Mouse (Mus musculus): Measurements from ENCODE around the gene Cckbr. TPM values are rescaled to one million over a fixed set of nuclear protein-coding genes. Genes with fewer than 3 reads are reported as not detected.
"Not testable (repeated sequence)": the region's sequence is repeated elsewhere in the genome, so short reads cannot be mapped to it uniquely, and the experiment has no call there.

The Cckbr gene
- polyA plus RNA-seq, 1 experiment = not detected

DNA sequence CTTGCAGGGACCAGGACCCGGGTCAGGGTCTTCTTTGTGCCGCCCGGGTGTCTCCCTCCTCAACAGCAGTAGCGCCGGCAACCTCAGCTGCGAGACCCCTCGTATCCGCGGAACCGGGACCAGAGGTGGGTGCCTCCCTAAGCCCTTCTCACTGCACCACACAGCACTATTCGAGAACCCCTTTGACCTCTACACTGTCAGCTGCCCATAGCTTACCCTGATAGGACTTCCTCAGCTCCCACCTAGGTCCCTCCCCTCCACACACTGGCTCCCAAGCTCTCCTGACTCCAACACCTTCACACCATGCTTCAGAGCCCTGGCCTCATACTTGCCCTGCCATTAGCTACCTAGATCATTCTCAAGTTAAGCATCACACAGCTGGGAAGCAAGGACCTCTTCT, 520 bp downstream of the Cckbr start:
- no peak overlapping the region for H3K4me3 ChIP-seq (replicated peaks)
- H3K36me3 ChIP-seq (ENCODE audit: control insufficient read depth) = no peaks in the 10 kb centered on the region
- TF ChIP-seq GATA1 (IDR thresholded peaks at IDR 0.05; ENCODE audit: low read length) (no peak), TAL1 (IDR thresholded peaks at IDR 0.05; ENCODE audit: low read length) (no peak)
- H3K9me3 ChIP-seq (ENCODE audit: control insufficient read depth, low read length) = no peaks in the 10 kb centered on the region
- H3K4me1 ChIP-seq (ENCODE audit: control insufficient read depth) = no peaks in the 10 kb centered on the region
- peaks cover 39% of the 10 kb centered on the region for H3K27me3 ChIP-seq (ENCODE audit: control insufficient read depth)

DNA sequence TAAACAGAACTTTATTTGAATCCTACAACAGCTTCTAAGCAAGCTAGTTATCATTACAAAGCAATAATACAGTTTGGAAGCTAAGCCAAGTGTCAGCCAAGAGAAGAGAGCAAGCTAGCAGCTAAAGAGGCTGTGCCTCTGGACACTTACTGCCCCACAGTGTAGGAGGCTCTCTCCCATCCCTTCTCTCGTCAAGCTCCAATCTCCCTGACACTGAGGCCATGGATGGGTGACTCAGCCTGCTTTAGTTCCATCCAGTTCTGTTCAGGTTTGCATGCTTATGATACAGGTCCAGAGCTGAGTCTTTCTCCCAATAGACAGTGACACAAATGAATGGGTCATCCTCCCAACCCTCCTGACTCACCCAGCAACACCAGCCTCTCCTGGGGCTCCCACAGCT, 6.5 kb downstream of the Cckbr start:
- Histone ChIP-seq H3K27me3 (ENCODE audit: control insufficient read depth) (peaks cover 4% of the 10 kb centered on the region; the same call in 1 of the 2 replicates), H3K9me3 (ENCODE audit: control insufficient read depth, low read length) (peaks cover 12% of the 10 kb centered on the region), H3K4me1 (ENCODE audit: control insufficient read depth) (no peaks in the 10 kb centered on the region), H3K36me3 (ENCODE audit: control insufficient read depth) (no peaks in the 10 kb centered on the region), H3K4me3 (replicated peaks) (no peak overlapping the region)
- no peak for TF ChIP-seq GATA1 (IDR thresholded peaks at IDR 0.05; ENCODE audit: low read length)
- no peak for TF ChIP-seq TAL1 (IDR thresholded peaks at IDR 0.05; ENCODE audit: low read length)

DNA sequence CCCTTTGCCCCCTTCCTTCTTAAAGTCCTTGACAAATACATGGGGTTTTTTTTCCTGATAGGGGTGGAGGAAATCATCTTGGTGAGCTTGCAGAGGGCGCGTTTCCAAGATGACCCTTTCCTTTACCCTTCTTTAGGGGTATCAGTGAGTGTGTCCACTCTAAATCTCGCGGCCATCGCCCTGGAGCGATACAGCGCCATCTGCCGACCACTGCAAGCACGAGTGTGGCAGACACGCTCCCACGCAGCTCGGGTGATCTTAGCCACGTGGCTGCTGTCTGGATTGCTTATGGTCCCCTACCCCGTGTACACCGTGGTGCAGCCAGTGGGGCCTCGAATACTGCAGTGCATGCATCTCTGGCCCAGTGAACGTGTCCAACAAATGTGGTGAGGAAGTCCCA, 8.3 kb downstream of the Cckbr start:
- no peak for TF ChIP-seq GATA1 (IDR thresholded peaks at IDR 0.05; ENCODE audit: low read length)
- TF ChIP-seq TAL1 (IDR thresholded peaks at IDR 0.05; ENCODE audit: low read length) = no peak
- Histone ChIP-seq H3K4me1 (ENCODE audit: control insufficient read depth) (no peaks in the 10 kb centered on the region), H3K36me3 (ENCODE audit: control insufficient read depth) (no peaks in the 10 kb centered on the region), H3K27me3 (ENCODE audit: control insufficient read depth) (no peaks in the 10 kb centered on the region), H3K4me3 (replicated peaks) (no peak overlapping the region), H3K9me3 (ENCODE audit: control insufficient read depth, low read length) (peaks cover 12% of the 10 kb centered on the region)

DNA sequence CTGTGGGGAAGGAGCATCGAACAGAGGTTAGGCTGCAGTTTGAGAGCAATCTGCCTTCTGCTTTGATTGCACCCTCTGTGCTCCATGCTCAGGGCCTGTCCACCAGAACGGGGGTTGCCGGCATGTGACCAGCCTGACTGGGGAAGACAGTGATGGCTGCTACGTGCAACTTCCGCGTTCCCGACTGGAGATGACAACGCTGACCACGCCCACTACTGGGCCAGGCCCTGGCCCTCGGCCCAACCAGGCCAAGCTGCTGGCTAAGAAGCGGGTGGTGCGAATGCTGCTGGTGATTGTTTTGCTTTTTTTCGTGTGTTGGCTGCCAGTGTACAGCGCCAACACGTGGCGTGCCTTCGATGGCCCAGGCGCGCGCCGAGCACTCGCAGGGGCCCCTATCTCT, 9.3 kb downstream of the Cckbr start:
- TF ChIP-seq GATA1 (IDR thresholded peaks at IDR 0.05; ENCODE audit: low read length) = no peak
- Histone ChIP-seq H3K9me3 (ENCODE audit: control insufficient read depth, low read length) (peaks cover 12% of the 10 kb centered on the region), H3K27me3 (ENCODE audit: control insufficient read depth) (no peaks in the 10 kb centered on the region), H3K36me3 (ENCODE audit: control insufficient read depth) (no peaks in the 10 kb centered on the region), H3K4me1 (ENCODE audit: control insufficient read depth) (no peaks in the 10 kb centered on the region), H3K4me3 (replicated peaks) (no peak overlapping the region)

DNA sequence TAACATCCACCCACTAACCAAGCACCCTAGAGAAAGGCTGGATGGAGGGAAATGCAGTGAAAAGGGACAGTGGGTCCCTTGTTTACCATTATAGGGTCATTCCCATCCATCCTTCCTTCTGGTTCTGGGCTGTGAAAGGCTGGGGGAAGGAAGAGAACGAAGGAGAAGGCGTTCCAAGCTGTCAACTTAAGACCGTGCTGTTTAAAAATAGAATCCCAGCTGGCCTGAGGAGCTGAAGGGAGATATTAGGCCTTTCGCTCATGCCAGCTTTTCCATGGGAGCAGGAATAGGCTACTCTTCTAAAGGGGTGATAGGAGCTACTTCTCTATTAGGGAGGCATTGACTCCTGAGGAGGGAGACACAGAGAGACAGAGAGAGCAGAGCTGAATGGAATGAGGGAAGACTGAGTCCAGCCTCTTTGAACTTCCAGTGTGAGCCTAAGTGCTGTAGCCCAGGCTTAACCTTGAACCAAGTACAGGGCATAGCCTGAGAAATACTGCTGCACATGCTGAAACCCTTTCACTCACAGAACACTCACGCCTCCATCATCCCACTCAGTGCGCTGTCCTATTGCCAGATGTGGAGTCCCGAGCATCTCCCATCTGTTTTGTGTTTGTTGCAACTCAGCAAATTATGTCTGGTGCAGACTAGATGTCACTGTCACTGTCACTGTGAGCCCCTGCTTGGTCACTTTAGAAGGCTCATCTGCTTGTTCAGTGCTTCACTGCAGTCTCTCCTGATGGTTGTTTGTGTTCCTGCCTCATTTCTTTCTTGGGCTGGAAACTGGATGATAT, 12.6 kb downstream of the Cckbr start:
- Histone ChIP-seq H3K4me1 (ENCODE audit: control insufficient read depth) (no peaks in the 10 kb centered on the region), H3K27me3 (ENCODE audit: control insufficient read depth) (no peaks in the 10 kb centered on the region), H3K36me3 (ENCODE audit: control insufficient read depth) (no peaks in the 10 kb centered on the region), H3K4me3 (replicated peaks) (no peak overlapping the region), H3K9me3 (ENCODE audit: control insufficient read depth, low read length) (peaks cover 12% of the 10 kb centered on the region)
- no peak for TF ChIP-seq TAL1 (IDR thresholded peaks at IDR 0.05; ENCODE audit: low read length)
- TF ChIP-seq GATA1 (IDR thresholded peaks at IDR 0.05; ENCODE audit: low read length) = no peak

DNA sequence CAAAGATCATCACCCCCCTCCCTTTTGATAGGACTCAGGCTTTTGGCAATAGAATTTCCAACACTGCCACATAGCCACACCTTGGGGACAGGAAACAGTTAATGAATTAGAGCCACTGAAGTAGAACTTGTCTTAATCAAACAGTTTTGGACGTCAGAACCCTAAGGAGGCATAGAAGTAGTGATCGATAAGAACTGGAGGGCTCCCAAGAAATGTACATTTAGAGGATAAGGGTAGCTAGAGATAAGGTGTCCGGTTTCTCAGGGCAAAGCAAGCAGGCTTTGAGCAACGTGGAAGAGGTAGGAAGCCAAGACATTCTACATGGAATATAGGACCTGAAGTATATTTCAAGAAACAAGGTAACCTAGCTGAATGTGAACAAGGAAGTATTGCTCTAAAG, 15.9 kb downstream of the Cckbr start:
- Histone ChIP-seq H3K27me3 (ENCODE audit: control insufficient read depth) (no peaks in the 10 kb centered on the region), H3K36me3 (ENCODE audit: control insufficient read depth) (no peaks in the 10 kb centered on the region), H3K4me1 (ENCODE audit: control insufficient read depth) (no peaks in the 10 kb centered on the region), H3K9me3 (ENCODE audit: control insufficient read depth, low read length) (no peaks in the 10 kb centered on the region), H3K4me3 (replicated peaks) (no peak overlapping the region)
- no peak for TF ChIP-seq GATA1 (IDR thresholded peaks at IDR 0.05; ENCODE audit: low read length)

DNA sequence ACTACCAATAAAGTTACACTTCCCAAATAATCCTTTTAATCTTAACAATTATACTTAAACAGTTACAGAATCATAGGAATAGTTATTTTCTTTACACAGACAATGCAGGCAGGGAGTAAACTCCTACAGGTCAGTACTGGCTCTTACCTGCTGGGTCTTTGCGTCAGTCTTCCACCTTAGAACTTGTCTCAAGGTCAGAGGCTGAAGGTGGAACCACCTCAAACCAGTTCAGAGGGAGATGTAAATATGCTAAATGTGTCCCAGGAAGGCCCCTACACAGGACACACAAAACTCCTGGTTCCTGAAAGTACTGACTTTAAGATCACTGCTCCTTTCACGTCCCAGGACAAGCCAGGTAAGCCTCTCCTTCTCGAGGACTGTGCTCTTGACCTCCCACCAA, 19.5 kb downstream of the Cckbr start:
- H3K27me3 ChIP-seq (ENCODE audit: control insufficient read depth) = no peaks in the 10 kb centered on the region
- H3K4me3 ChIP-seq (replicated peaks) = no peak overlapping the region
- TF ChIP-seq TAL1 (IDR thresholded peaks at IDR 0.05; ENCODE audit: low read length) (no peak), GATA1 (IDR thresholded peaks at IDR 0.05; ENCODE audit: low read length) (no peak)
- H3K36me3 ChIP-seq (ENCODE audit: control insufficient read depth) = no peaks in the 10 kb centered on the region
- no peaks in the 10 kb centered on the region for H3K9me3 ChIP-seq (ENCODE audit: control insufficient read depth, low read length)
- no peaks in the 10 kb centered on the region for H3K4me1 ChIP-seq (ENCODE audit: control insufficient read depth)

DNA sequence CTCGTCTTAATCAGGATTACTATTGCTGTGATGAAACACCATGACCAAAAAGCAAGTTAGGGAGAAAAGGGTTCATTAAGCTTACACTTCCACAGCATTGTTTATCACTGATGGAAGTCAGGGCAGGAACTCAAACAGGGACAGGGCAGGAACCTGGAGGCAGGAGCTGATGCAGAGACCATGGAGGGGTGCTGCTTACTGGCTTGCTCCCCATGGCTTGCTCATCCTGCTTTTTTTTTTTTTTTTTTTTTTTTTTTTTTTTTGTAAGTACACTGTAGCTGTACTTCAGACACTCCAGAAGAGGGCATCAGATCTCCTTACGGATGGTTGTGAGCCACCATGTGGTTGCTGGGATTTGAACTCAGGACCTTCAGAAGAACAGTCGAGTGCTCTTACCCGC, 27.8 kb downstream of the Cckbr start:
- not testable (repeated sequence) for H3K4me1 ChIP-seq (ENCODE audit: control insufficient read depth); H3K4me3 ChIP-seq (replicated peaks); H3K36me3 ChIP-seq (ENCODE audit: control insufficient read depth); H3K9me3 ChIP-seq (ENCODE audit: control insufficient read depth, low read length); H3K27me3 ChIP-seq (ENCODE audit: control insufficient read depth)

DNA sequence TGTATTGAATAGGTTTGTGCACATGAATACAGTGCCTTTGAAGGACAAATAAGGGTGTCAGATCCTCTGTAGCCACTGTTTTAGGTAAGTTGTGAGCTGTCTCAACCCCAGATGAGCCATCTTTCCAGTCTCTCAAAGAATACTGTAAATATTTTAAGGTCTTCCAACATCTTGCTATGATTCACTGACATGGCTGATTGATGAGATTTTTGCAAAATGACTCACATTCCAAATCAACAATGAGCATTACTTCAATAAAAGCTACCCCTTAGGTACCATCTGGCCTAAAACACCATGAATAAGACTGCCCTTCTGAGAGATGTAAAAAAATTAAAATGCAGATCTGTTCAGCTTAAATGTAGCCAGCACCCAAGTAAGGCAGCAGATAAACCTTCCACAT, 33.0 kb downstream of the Cckbr start:
- TF ChIP-seq TAL1 (IDR thresholded peaks at IDR 0.05; ENCODE audit: low read length) = no peak
- H3K4me1 ChIP-seq (ENCODE audit: control insufficient read depth) = no peaks in the 10 kb centered on the region
- no peaks in the 10 kb centered on the region for H3K36me3 ChIP-seq (ENCODE audit: control insufficient read depth)
- no peaks in the 10 kb centered on the region for H3K27me3 ChIP-seq (ENCODE audit: control insufficient read depth)
- no peaks in the 10 kb centered on the region for H3K9me3 ChIP-seq (ENCODE audit: control insufficient read depth, low read length)
- H3K4me3 ChIP-seq (replicated peaks) = no peak overlapping the region

DNA sequence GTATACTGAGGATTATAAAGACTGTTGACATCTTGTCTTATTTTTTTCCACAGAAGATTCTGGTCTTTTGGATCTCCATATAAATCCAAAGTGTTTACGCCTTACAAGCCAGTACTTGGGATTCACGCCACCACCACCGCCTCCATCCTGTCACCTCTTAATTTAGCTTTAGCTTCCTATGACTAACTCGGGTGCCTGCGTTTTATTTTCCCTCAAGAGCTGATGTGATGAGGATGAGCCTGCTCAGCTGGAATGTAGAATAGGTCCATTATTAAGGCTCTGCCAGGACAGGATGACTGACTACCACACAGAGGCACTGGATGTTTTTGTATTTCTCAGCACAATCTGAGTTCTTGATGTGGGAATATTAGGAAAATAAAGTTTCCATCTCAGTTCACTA, 40.0 kb downstream of the Cckbr start:
- H3K27me3 ChIP-seq (ENCODE audit: control insufficient read depth); H3K9me3 ChIP-seq (ENCODE audit: control insufficient read depth, low read length); H3K36me3 ChIP-seq (ENCODE audit: control insufficient read depth); H3K4me1 ChIP-seq (ENCODE audit: control insufficient read depth); H3K4me3 ChIP-seq (replicated peaks): not testable (repeated sequence)

Data from erythroblast, embryonic 14.5 days (primary cell).